Mouse (Mus musculus) kidney, postnatal 25 days (tissue): ENCODE results near the gene Nav2.

Source experiments
- DNase-seq, 2 experiments: peaks; one replicate each; pipeline ENCODE4 v3.0.0; 2021; ENCODE audit warnings: mixed read lengths in 2 of 2

Nav2 gene

GRCm38 (mm10) chr7:48938190-48938589, 29.7 kb downstream of the Nav2 start:
- peak; percentile 19 to 48 for DNase-seq

GRCm38 (mm10) chr7:48948381-48949108, 40.0 kb downstream of the Nav2 start:
- no peak for DNase-seq

- DNase-seq: no peak
Measured at GRCm38 (mm10) chr7:48954501-48954900, 46.0 kb downstream of the Nav2 start.

- DNase-seq: peak; percentile 66 to 83
Measured at GRCm38 (mm10) chr7:48958528-48959315, 50.2 kb downstream of the Nav2 start.

- DNase-seq: no peak
Measured at GRCm38 (mm10) chr7:48959316-48959661, 50.8 kb downstream of the Nav2 start.

GRCm38 (mm10) chr7:48960152-48960551, 51.6 kb downstream of the Nav2 start:
- DNase-seq: no peak

GRCm38 (mm10) chr7:48961501-48961900, 53.0 kb downstream of the Nav2 start:
- no peak for DNase-seq

- no peak for DNase-seq
Measured at GRCm38 (mm10) chr7:48961935-48962334, 53.4 kb downstream of the Nav2 start.

- no peak for DNase-seq
Measured at GRCm38 (mm10) chr7:48963112-48963511, 54.6 kb downstream of the Nav2 start.

- no peak for DNase-seq
Measured at GRCm38 (mm10) chr7:48963554-48963953, 55.0 kb downstream of the Nav2 start.

- DNase-seq: no peak
Measured at GRCm38 (mm10) chr7:48965796-48966512, 57.4 kb downstream of the Nav2 start.

GRCm38 (mm10) chr7:48981013-48981412, 72.5 kb downstream of the Nav2 start:
- DNase-seq: no peak

GRCm38 (mm10) chr7:48981814-48982213, 73.3 kb downstream of the Nav2 start:
- DNase-seq: no peak

GRCm38 (mm10) chr7:48982573-48982972, 74.1 kb downstream of the Nav2 start:
- DNase-seq: no peak

GRCm38 (mm10) chr7:48991911-48992552, 83.5 kb downstream of the Nav2 start:
- no peak for DNase-seq

- DNase-seq: no peak
Measured at GRCm38 (mm10) chr7:48995171-48995570, 86.7 kb downstream of the Nav2 start.

GRCm38 (mm10) chr7:48995701-48996100, 87.2 kb downstream of the Nav2 start:
- DNase-seq: no peak

- peak; percentile 21 to 50 for DNase-seq
Measured at GRCm38 (mm10) chr7:48996829-48997228, 88.3 kb downstream of the Nav2 start.

GRCm38 (mm10) chr7:48998097-48998496, 89.6 kb downstream of the Nav2 start:
- DNase-seq: no peak

GRCm38 (mm10) chr7:48998595-48998994, 90.1 kb downstream of the Nav2 start:
- peak in 1 of 2 experiments; percentile 56 for DNase-seq

GRCm38 (mm10) chr7:49000816-49001215, 92.3 kb downstream of the Nav2 start:
- no peak for DNase-seq

GRCm38 (mm10) chr7:49004402-49004801, 95.9 kb downstream of the Nav2 start:
- peak; percentile 47 to 80 for DNase-seq

GRCm38 (mm10) chr7:49006886-49007285, 98.4 kb downstream of the Nav2 start:
- peak in 1 of 2 experiments; percentile 16 for DNase-seq
